In the genomic region with DNA sequence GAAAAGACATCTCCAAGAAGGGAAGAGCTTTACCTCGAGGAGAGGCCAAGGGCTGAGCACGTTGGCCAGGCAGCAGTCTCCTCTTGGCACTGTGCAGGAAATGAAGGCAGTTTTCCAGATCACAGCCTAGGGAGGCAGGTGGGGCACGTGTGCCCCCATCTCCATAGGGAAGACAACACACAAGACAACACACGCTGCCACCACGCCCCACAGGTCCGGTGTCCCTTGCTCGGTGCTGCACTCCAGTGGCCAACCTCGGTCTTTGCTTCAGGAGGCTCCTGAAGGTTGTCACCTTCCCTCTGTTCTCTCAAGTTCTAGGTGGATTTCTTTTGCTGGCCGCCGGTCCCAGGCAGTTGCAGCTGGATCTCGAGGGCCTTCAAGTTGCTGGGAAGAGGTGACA, we compare ENCODE assay signal across 8 mouse cellular contexts. TPM values are rescaled to one million over a fixed set of nuclear protein-coding genes. Genes with fewer than 3 reads are reported as not detected.
DNase-seq lines count a peak whose midpoint lies in the region; ATAC-seq and TF ChIP-seq lines count a peak whose summit lies in the region.
"Had no signal": no experiment of that assay in that cellular context is flagged by ENCODE, and none has a peak within 500 bp of the region (broad histone marks: within the 10 kb centered on the region; RNA-seq: fewer than 3 reads in every experiment).

TSS of gene Ect2l (minus strand) at position 165 of the 400 bp plus-strand sequence.

- H3K9me3 ChIP-seq in heart, embryonic 14.5 days (ENCODE audit: control insufficient read depth, low read length): no peaks in the 10 kb centered on the region

- 6% methylated on average over 11 of the region's 11 CpGs for whole genome bisulfite sequencing in heart, embryonic 14.5 days

- no peaks in the 10 kb centered on the region for H3K27me3 ChIP-seq in C2C12 (ENCODE audit: control insufficient read depth, insufficient read depth, insufficient read length)
- H3K27me3 ChIP-seq in heart, embryonic 14.5 days (ENCODE audit: control insufficient read depth, insufficient read depth, low read length): no peaks in the 10 kb centered on the region

- no peaks in the 10 kb centered on the region for H3K36me3 ChIP-seq in C2C12 (ENCODE audit: control insufficient read depth, insufficient read depth)
- no peaks in the 10 kb centered on the region for H3K36me3 ChIP-seq in heart, embryonic 14.5 days (ENCODE audit: control insufficient read depth, insufficient read depth, low read length)

- ATAC-seq in common myeloid progenitor, adult 5-6 weeks (replicated peaks; ENCODE audit: low read depth, poor library complexity, severe bottlenecking): peak; percentile 99
- no peak for ATAC-seq in heart, embryonic 14.5 days (ENCODE audit: insufficient number of reproducible peaks, insufficient read depth, low FRiP score, low read depth)
- ATAC-seq in megakaryocyte-erythroid progenitor cell, adult 5-6 weeks (replicated peaks; ENCODE audit: low FRiP score, low TSS enrichment, poor library complexity, severe bottlenecking): peak; percentile 98

- peak within 1 kb of the TSS; percentile 49 for H3K4me2 ChIP-seq in heart, embryonic 14.5 days (ENCODE audit: low read length)

- DNase-seq in 416B (ENCODE audit: low read depth): peak; percentile 74
- peak; percentile 55 for DNase-seq in kidney, postnatal 10 days
- DNase-seq in thymus, postnatal 0 days (ENCODE audit: low spot score): peak; percentile 62

- H3K4me3 ChIP-seq in C2C12 (ENCODE audit: insufficient read depth, poor library complexity, severe bottlenecking): no peak within 1 kb of the TSS
- H3K4me3 ChIP-seq in heart, embryonic 14.5 days (ENCODE audit: control insufficient read depth in 1 of 2, insufficient read depth in 1 of 2, low read depth in 1 of 2, low read length in 2 of 2): no peak within 1 kb of the TSS

- no peaks in the 10 kb centered on the region for H3K79me2 ChIP-seq in C2C12 (ENCODE audit: control insufficient read depth, insufficient read depth)

- peak; percentile 58 for TF ChIP-seq CTCF in C2C12 (IDR thresholded peaks at IDR 0.05; ENCODE audit: control insufficient read depth, insufficient read depth, insufficient read length)

- no peak within 1 kb of the TSS for H3K27ac ChIP-seq in heart, embryonic 14.5 days (replicated peaks in 1 of 2; ENCODE audit: control insufficient read depth in 1 of 2, insufficient read depth in 1 of 2, low read depth in 2 of 2, low read length in 2 of 2)

- H3K4me1 ChIP-seq in heart, embryonic 14.5 days (ENCODE audit: control insufficient read depth in 2 of 2, insufficient read depth in 2 of 2, low read length in 2 of 2): peaks cover 0 to 3% of the 10 kb centered on the region in 2 experiments; a peak in 1 of 4 replicates

- H3ac ChIP-seq in C2C12 (ENCODE audit: control insufficient read depth, insufficient read length, low read depth): no peak within 1 kb of the TSS

- no peaks in the 10 kb centered on the region for H3K79me3 ChIP-seq in C2C12 (ENCODE audit: low read depth)

- H3K9ac ChIP-seq in heart, embryonic 14.5 days (ENCODE audit: low read length): no peak within 1 kb of the TSS

TF ChIP-seq in C2C12, 6 proteins besides CTCF, POLR2A, EP300 and RAD21:
- TF ChIP-seq FOSL1 (IDR thresholded peaks at IDR 0.05; ENCODE audit: insufficient read depth, low read length, poor library complexity, severe bottlenecking): no peak

RNA-seq across cellular contexts. Expression of gene Ect2l, which starts in this region (rescaled TPM):
- polyA plus RNA-seq in C2C12 (2012; fragmentation: generic; extraction: Trizol): 0.06 TPM
- total RNA-seq in common myeloid progenitor, adult 5-6 weeks (2017): not detected in 2 replicates
- polyA plus RNA-seq in heart, embryonic 14.5 days (2014; fragmentation: Nextera tagmentation; extraction: Ambion mirVana): 0.51 and 0.55 TPM in 2 replicates
- total RNA-seq in megakaryocyte-erythroid progenitor cell, adult 5-6 weeks (2014; fragmentation: Nextera tagmentation): 3.7 TPM in 1 of 2 replicates, not detected in the other
- total RNA-seq in megakaryocyte-erythroid progenitor cell, adult 5-6 weeks (2017): 0.34 TPM in 1 of 2 replicates, not detected in the other
- 1.2 and 1.5 TPM in 2 replicates for polyA plus RNA-seq in thymus, postnatal 0 days (2015; fragmentation: Nextera tagmentation; extraction: Ambion mirVana)
- polyA plus RNA-seq: large intestine, adult 2 months had no signal

Comparison
In these comparisons a context has a peak if more than half of its experiments do, and no peak if none do; other contexts are left out.
1. Peak in ATAC-seq in common myeloid progenitor, adult 5-6 weeks; RNA of the gene not detected or under 1 TPM.